Mouse (Mus musculus) midbrain, embryonic 12.5 days (tissue): ENCODE measurements around the gene Setd1b. TPM values are rescaled to one million over a fixed set of nuclear protein-coding genes. Genes with fewer than 3 reads are reported as not detected.

ENCODE experiments used
- ATAC-seq: fragments of 200-750 bp; cut with Nextera tagmentation; 2 replicates; pipeline ENCODE4 v1.8.0; 2017; ENCODE audit warnings: low read depth, moderate TSS enrichment, moderate library complexity; ENCODE audit not compliant: low FRiP score
- H3K27ac ChIP-seq: fragments of 300-500 bp; sonication (generic); replicated peaks from 2 replicates; pipeline ENCODE4 v1.5.1; 2016; ENCODE audit warnings: mild to moderate bottlenecking
- H3K27me3 ChIP-seq: fragments of 300-500 bp; sonication (generic); 2 replicates; pipeline ENCODE4 v1.6.1; 2016; ENCODE audit warnings: mild to moderate bottlenecking
- H3K36me3 ChIP-seq: fragments of 300-500 bp; sonication (generic); 2 replicates; pipeline ENCODE4 v1.6.1; 2016
- H3K4me1 ChIP-seq: fragments of 300-500 bp; sonication (generic); 2 replicates; pipeline ENCODE4 v1.6.1; 2016
- H3K4me2 ChIP-seq: fragments of 300-500 bp; sonication (generic); replicated peaks from 2 replicates; pipeline ENCODE4 v1.6.1; 2016; ENCODE audit warnings: mild to moderate bottlenecking, moderate library complexity
- H3K4me3 ChIP-seq: fragments of 300-500 bp; sonication (generic); 2 replicates; pipeline ENCODE4 v1.5.1; 2016; ENCODE audit warnings: mild to moderate bottlenecking
- H3K9ac ChIP-seq: fragments of 300-500 bp; sonication (generic); replicated peaks from 2 replicates; pipeline ENCODE4 v1.6.1; 2016; ENCODE audit warnings: mild to moderate bottlenecking, moderate library complexity
- H3K9me3 ChIP-seq: fragments of 300-500 bp; sonication (generic); 2 replicates; pipeline ENCODE4 v1.6.1; 2016; ENCODE audit warnings: mild to moderate bottlenecking
- WGBS: fragments of 180-500 bp; shearing (Covaris S2); methylation state at CpG from one replicate; pipeline ENCODE4 v1.1.7; 2016; 5-methylcytosine and 5-hydroxymethylcytosine counted together
- polyA plus RNA-seq: library from polyadenylated mRNA; unstranded; fragments of >200 nt; fragmentation: Nextera tagmentation; extraction: Ambion mirVana; gene quantifications from 2 replicates; pipeline ENCODE4 v1.2.1, GENCODE M21; 2016

The Setd1b gene
- polyA plus RNA-seq, 1 experiment from 2014 or later = 13.2 TPM

GRCm38 (mm10) chr5:123129170-123129757 is 12.7 kb upstream of the Setd1b start:
- H3K27ac ChIP-seq = no peak overlapping the region
- H3K4me2 ChIP-seq = no peak overlapping the region
- no peaks in the 10 kb centered on the region for H3K9me3 ChIP-seq
- peaks cover 30% of the 10 kb centered on the region for H3K4me1 ChIP-seq
- 87% methylated on average over 10 of the region's 10 CpGs for WGBS
- no peak for ATAC-seq
- peaks cover 7% of the 10 kb centered on the region; the same call in 1 of the 2 replicates for H3K27me3 ChIP-seq
- H3K9ac ChIP-seq = no peak overlapping the region
- peaks cover 59% of the 10 kb centered on the region for H3K36me3 ChIP-seq
- no peak overlapping the region for H3K4me3 ChIP-seq

DNA sequence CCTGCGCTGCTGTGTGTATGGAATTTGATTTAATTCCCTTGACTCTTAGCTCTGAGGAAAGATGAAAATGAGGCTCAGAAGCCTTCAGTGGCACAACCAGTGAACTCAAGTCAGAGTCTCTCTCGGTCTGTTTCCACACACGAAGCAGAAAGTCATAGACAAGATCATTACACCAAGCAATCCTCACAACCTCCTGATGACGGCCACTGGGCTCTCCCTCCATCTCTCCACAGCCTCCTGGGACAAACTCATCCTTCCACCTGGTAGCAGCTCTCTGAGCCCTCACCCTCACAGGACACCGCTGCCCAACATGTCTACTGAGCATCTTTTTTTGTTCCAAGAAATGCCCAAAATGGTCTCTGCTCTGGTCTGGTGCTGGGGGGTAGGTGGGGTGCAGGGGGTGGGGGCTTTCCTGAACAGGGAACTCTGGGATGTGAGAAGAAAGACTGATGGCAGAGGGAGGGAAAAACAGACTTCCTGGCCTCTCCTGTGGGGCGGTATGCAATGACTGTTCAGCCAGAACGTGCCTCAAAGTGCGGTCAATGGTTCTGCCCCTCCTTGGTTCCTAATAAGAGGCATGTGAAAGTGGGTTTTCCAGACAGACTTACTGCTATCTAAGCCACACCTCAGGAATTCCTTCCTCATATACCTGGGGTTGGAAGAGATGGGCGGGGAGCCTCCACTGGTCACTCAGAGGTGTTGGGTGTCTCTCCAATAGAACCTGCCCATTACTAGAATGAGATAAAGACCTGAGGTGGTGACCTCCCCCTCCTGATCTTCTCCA is 11.8 kb upstream of the Setd1b start:
- H3K36me3 ChIP-seq = peaks cover 64% of the 10 kb centered on the region
- no peaks in the 10 kb centered on the region for H3K9me3 ChIP-seq
- H3K4me1 ChIP-seq = peaks cover 40% of the 10 kb centered on the region
- no peak overlapping the region for H3K27ac ChIP-seq
- ATAC-seq = no peak
- no peak overlapping the region for H3K9ac ChIP-seq
- 91% methylated on average over 9 of the region's 9 CpGs for WGBS
- no peak overlapping the region for H3K4me2 ChIP-seq
- H3K27me3 ChIP-seq = peaks cover 7% of the 10 kb centered on the region; the same call in 1 of the 2 replicates
- no peak overlapping the region for H3K4me3 ChIP-seq

DNA sequence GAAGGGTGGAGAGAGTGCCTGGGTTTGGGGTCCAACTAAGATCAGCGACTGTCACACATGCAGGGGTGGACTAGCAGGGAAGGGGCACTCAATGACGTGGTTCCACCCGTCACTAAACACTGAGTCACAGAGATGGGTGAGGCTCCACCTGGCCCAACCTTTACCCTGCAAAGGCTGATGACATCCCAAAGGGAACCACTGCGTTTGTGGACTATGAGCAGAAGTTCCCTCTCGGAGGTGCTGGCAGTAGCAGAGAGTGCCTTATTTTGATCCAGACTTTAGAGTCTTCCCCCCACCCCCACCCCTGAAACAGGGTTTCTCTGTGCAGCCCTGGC is 11.2 kb upstream of the Setd1b start:
- no peak overlapping the region for H3K4me3 ChIP-seq
- H3K9me3 ChIP-seq = no peaks in the 10 kb centered on the region
- H3K27ac ChIP-seq = no peak overlapping the region
- H3K27me3 ChIP-seq = peaks cover 7% of the 10 kb centered on the region; the same call in 1 of the 2 replicates
- no peak for ATAC-seq
- 95% methylated on average over 5 of the region's 5 CpGs for WGBS
- H3K4me1 ChIP-seq = peaks cover 45% of the 10 kb centered on the region
- H3K4me2 ChIP-seq = no peak overlapping the region
- no peak overlapping the region for H3K9ac ChIP-seq
- peaks cover 59% of the 10 kb centered on the region for H3K36me3 ChIP-seq

GRCm38 (mm10) chr5:123132308-123133071 is 9.5 kb upstream of the Setd1b start, which contains the start of gene Rhof:
Gene Rhof, minus strand, starts transcription at chr5:123132692.
- Histone ChIP-seq H3K4me2 (peak within 1 kb of the TSS; percentile 100), H3K27me3 (peaks cover 7% of the 10 kb centered on the region; the same call in 1 of the 2 replicates), H3K4me1 (peaks cover 62% of the 10 kb centered on the region), H3K9me3 (no peaks in the 10 kb centered on the region), H3K27ac (peak within 1 kb of the TSS; percentile 80), H3K9ac (peak within 1 kb of the TSS; percentile 35), H3K36me3 (peaks cover 54% of the 10 kb centered on the region), H3K4me3 (peak within 1 kb of the TSS; percentile 25)
- 4% methylated on average over 43 of the region's 44 CpGs for WGBS
- peak; percentile 59 for ATAC-seq

GRCm38 (mm10) chr5:123133083-123133783 is 8.8 kb upstream of the Setd1b start:
- no peak for ATAC-seq
- 16% methylated on average over 18 of the region's 18 CpGs for WGBS
- H3K9me3 ChIP-seq = no peaks in the 10 kb centered on the region
- peaks cover 68% of the 10 kb centered on the region for H3K4me1 ChIP-seq
- H3K4me3 ChIP-seq = peak overlapping the region; percentile 14
- peak overlapping the region; percentile 80 for H3K27ac ChIP-seq
- H3K4me2 ChIP-seq = peak overlapping the region; percentile 100
- 0 out of 2 replicates have a peak overlapping the region, but pooled peaks have one; percentile 1 for H3K9ac ChIP-seq
- H3K27me3 ChIP-seq = peaks cover 7% of the 10 kb centered on the region; the same call in 1 of the 2 replicates
- H3K36me3 ChIP-seq = peaks cover 48% of the 10 kb centered on the region

- ATAC-seq = no peak
- peaks cover 7% of the 10 kb centered on the region; the same call in 1 of the 2 replicates for H3K27me3 ChIP-seq
- 0 out of 2 replicates have a peak overlapping the region, but pooled peaks have one; percentile 1 for H3K9ac ChIP-seq
- peaks cover 43% of the 10 kb centered on the region for H3K36me3 ChIP-seq
- peak overlapping the region; percentile 14 for H3K4me3 ChIP-seq
- H3K9me3 ChIP-seq = no peaks in the 10 kb centered on the region
- peak overlapping the region; percentile 80 for H3K27ac ChIP-seq
- H3K4me1 ChIP-seq = peaks cover 68% of the 10 kb centered on the region
- peak overlapping the region; percentile 100 for H3K4me2 ChIP-seq
- 24% methylated on average over 6 of the region's 7 CpGs for WGBS
These were observed 8.2 kb upstream of the Setd1b start for GRCm38 (mm10) chr5:123133784-123134143.

- ATAC-seq = no peak
These were observed 7.7 kb upstream of the Setd1b start for GRCm38 (mm10) chr5:123134186-123134874.

DNA sequence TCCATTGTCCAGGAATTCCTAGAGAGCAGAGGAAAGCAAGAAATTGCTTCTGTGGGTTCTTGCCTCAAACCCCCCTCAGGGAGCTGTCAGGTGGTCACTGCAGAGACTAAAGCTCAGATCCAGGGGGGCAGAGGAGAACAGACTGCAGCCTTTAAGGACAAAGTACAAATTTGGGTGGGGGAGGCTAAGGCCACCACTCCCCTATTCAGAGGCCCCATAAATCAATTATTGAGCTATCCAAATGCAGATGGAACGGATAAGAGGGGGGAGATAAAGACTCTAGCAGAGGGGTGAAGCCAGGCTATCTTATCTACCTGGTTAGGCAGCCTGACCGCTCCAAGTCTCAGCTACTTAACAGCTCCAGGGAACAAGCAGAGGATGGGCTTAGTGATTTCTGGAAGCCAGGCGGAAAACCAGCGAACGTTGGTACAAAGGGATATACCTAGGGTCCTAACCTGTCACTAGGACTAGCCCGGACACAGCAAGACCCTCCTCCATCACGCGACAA is 7.1 kb upstream of the Setd1b start:
- Histone ChIP-seq H3K9ac (peak overlapping the region; percentile 100), H3K4me2 (peak overlapping the region; percentile 100), H3K4me3 (peak overlapping the region; percentile 98), H3K9me3 (no peaks in the 10 kb centered on the region), H3K27me3 (peaks cover 7% of the 10 kb centered on the region; the same call in 1 of the 2 replicates), H3K27ac (peak overlapping the region; percentile 80), H3K36me3 (peaks cover 32% of the 10 kb centered on the region), H3K4me1 (peaks cover 68% of the 10 kb centered on the region)
- WGBS = 19% methylated on average over 8 of the region's 8 CpGs
- no peak for ATAC-seq

More at GRCm38 (mm10) chr5:123134186-123134874, 7.7 kb upstream of the Setd1b start:
- H3K4me1 ChIP-seq = peaks cover 68% of the 10 kb centered on the region
- H3K9ac ChIP-seq = peak overlapping the region; percentile 100
- H3K4me2 ChIP-seq = peak overlapping the region; percentile 100
- 32% methylated on average over 13 of the region's 13 CpGs for WGBS
- H3K9me3 ChIP-seq = no peaks in the 10 kb centered on the region
- peaks cover 38% of the 10 kb centered on the region for H3K36me3 ChIP-seq
- H3K4me3 ChIP-seq = peak overlapping the region; percentile 98
- H3K27me3 ChIP-seq = peaks cover 7% of the 10 kb centered on the region; the same call in 1 of the 2 replicates
- H3K27ac ChIP-seq = peak overlapping the region; percentile 80

GRCm38 (mm10) chr5:123135471-123136360 is 6.3 kb upstream of the Setd1b start:
- 3% methylated on average over 30 of the region's 30 CpGs for WGBS
- H3K9ac ChIP-seq = peak overlapping the region; percentile 100
- H3K4me1 ChIP-seq = peaks cover 68% of the 10 kb centered on the region
- H3K27ac ChIP-seq = peak overlapping the region; percentile 100
- H3K9me3 ChIP-seq = no peaks in the 10 kb centered on the region
- peaks cover 26% of the 10 kb centered on the region for H3K36me3 ChIP-seq
- H3K4me2 ChIP-seq = peak overlapping the region; percentile 100
- no peak for ATAC-seq
- peak overlapping the region; percentile 98 for H3K4me3 ChIP-seq
- H3K27me3 ChIP-seq = peaks cover 7% of the 10 kb centered on the region; the same call in 1 of the 2 replicates
